Mouse (Mus musculus): ENCODE results near the gene Dpt. TPM values are rescaled to one million over a fixed set of nuclear protein-coding genes. Genes with fewer than 3 reads are reported as not detected.
"Not testable (repeated sequence)": the region's sequence is repeated elsewhere in the genome, so short reads cannot be mapped to it uniquely, and the experiment has no call there.

Gene Dpt
- 153 and 231 TPM in 2 replicates for polyA plus RNA-seq (2012; ENCODE audit: insufficient read depth, insufficient read length, missing spikeins)

GRCm38 (mm10) chr1:164796471-164796870, at the start of gene Dpt:
TSS of gene Dpt (plus strand) at chr1:164796644.
- peak within 1 kb of the TSS; percentile 90 for H3K27ac ChIP-seq (replicated peaks; ENCODE audit: low read depth, low read length)
- H3K4me3 ChIP-seq (ENCODE audit: insufficient read depth, low read depth, low read length): peak within 1 kb of the TSS; percentile 54
- H3K4me1 ChIP-seq (ENCODE audit: control insufficient read depth, insufficient read depth, insufficient read length, low read length): peaks cover 10% of the 10 kb centered on the region

GRCm38 (mm10) chr1:164753736-164754135, 42.7 kb upstream of the Dpt start:
- H3K27ac ChIP-seq (replicated peaks; ENCODE audit: low read depth, low read length): no peak overlapping the region
- H3K4me1 ChIP-seq (ENCODE audit: control insufficient read depth, insufficient read depth, insufficient read length, low read length): no peaks in the 10 kb centered on the region
- no peak overlapping the region for H3K4me3 ChIP-seq (ENCODE audit: insufficient read depth, low read depth, low read length)

- H3K4me3 ChIP-seq (ENCODE audit: insufficient read depth, low read depth, low read length): no peak overlapping the region
- no peak overlapping the region for H3K27ac ChIP-seq (replicated peaks; ENCODE audit: low read depth, low read length)
Observed at GRCm38 (mm10) chr1:164755671-164756070, 40.8 kb upstream of the Dpt start.

GRCm38 (mm10) chr1:164756951-164757350, 39.5 kb upstream of the Dpt start:
- H3K4me3 ChIP-seq (ENCODE audit: insufficient read depth, low read depth, low read length): no peak overlapping the region
- H3K27ac ChIP-seq (replicated peaks; ENCODE audit: low read depth, low read length): no peak overlapping the region
- no peaks in the 10 kb centered on the region for H3K4me1 ChIP-seq (ENCODE audit: control insufficient read depth, insufficient read depth, insufficient read length, low read length)

More at GRCm38 (mm10) chr1:164755671-164756070, 40.8 kb upstream of the Dpt start:
- no peaks in the 10 kb centered on the region for H3K4me1 ChIP-seq (ENCODE audit: control insufficient read depth, insufficient read depth, insufficient read length, low read length)

- Histone ChIP-seq H3K4me3 (ENCODE audit: insufficient read depth, low read depth, low read length) (no peak overlapping the region), H3K27ac (replicated peaks; ENCODE audit: low read depth, low read length) (no peak overlapping the region), H3K4me1 (ENCODE audit: control insufficient read depth, insufficient read depth, insufficient read length, low read length) (no peaks in the 10 kb centered on the region)
Observed at GRCm38 (mm10) chr1:164758401-164758800, 38.0 kb upstream of the Dpt start.

GRCm38 (mm10) chr1:164762276-164762675, 34.2 kb upstream of the Dpt start:
- Histone ChIP-seq H3K4me3 (ENCODE audit: insufficient read depth, low read depth, low read length) (no peak overlapping the region), H3K27ac (replicated peaks; ENCODE audit: low read depth, low read length) (no peak overlapping the region)

GRCm38 (mm10) chr1:164766646-164767045, 29.8 kb upstream of the Dpt start:
- peak overlapping the region; percentile 63 for H3K27ac ChIP-seq (replicated peaks; ENCODE audit: low read depth, low read length)

More at GRCm38 (mm10) chr1:164762276-164762675, 34.2 kb upstream of the Dpt start:
- H3K4me1 ChIP-seq (ENCODE audit: control insufficient read depth, insufficient read depth, insufficient read length, low read length): peaks cover 2% of the 10 kb centered on the region; the same call in 1 of the 2 replicates

GRCm38 (mm10) chr1:164770611-164771010, 25.8 kb upstream of the Dpt start:
- peaks cover 4% of the 10 kb centered on the region; the same call in 1 of the 2 replicates for H3K4me1 ChIP-seq (ENCODE audit: control insufficient read depth, insufficient read depth, insufficient read length, low read length)
- 0 out of 2 replicates have a peak overlapping the region, but pooled peaks have one; percentile 35 for H3K27ac ChIP-seq (replicated peaks; ENCODE audit: low read depth, low read length)
- H3K4me3 ChIP-seq (ENCODE audit: insufficient read depth, low read depth, low read length): no peak overlapping the region

More at GRCm38 (mm10) chr1:164766646-164767045, 29.8 kb upstream of the Dpt start:
- H3K4me1 ChIP-seq (ENCODE audit: control insufficient read depth, insufficient read depth, insufficient read length, low read length): peaks cover 4% of the 10 kb centered on the region; the same call in 1 of the 2 replicates
- no peak overlapping the region for H3K4me3 ChIP-seq (ENCODE audit: insufficient read depth, low read depth, low read length)

GRCm38 (mm10) chr1:164780851-164781510, 15.5 kb upstream of the Dpt start:
- Histone ChIP-seq H3K27ac (replicated peaks; ENCODE audit: low read depth, low read length) (no peak overlapping the region), H3K4me1 (ENCODE audit: control insufficient read depth, insufficient read depth, insufficient read length, low read length) (no peaks in the 10 kb centered on the region), H3K4me3 (ENCODE audit: insufficient read depth, low read depth, low read length) (no peak overlapping the region)

GRCm38 (mm10) chr1:164786165-164786564, 10.3 kb upstream of the Dpt start:
- H3K27ac ChIP-seq (replicated peaks; ENCODE audit: low read depth, low read length): no peak overlapping the region
- H3K4me3 ChIP-seq (ENCODE audit: insufficient read depth, low read depth, low read length): no peak overlapping the region
- no peaks in the 10 kb centered on the region for H3K4me1 ChIP-seq (ENCODE audit: control insufficient read depth, insufficient read depth, insufficient read length, low read length)

- Histone ChIP-seq H3K4me3 (ENCODE audit: insufficient read depth, low read depth, low read length) (no peak overlapping the region), H3K4me1 (ENCODE audit: control insufficient read depth, insufficient read depth, insufficient read length, low read length) (no peaks in the 10 kb centered on the region), H3K27ac (replicated peaks; ENCODE audit: low read depth, low read length) (no peak overlapping the region)
Observed at GRCm38 (mm10) chr1:164787771-164788170, 8.7 kb upstream of the Dpt start.

GRCm38 (mm10) chr1:164788292-164788691, 8.2 kb upstream of the Dpt start:
- H3K27ac ChIP-seq (replicated peaks; ENCODE audit: low read depth, low read length): no peak overlapping the region
- H3K4me3 ChIP-seq (ENCODE audit: insufficient read depth, low read depth, low read length): no peak overlapping the region
- no peaks in the 10 kb centered on the region for H3K4me1 ChIP-seq (ENCODE audit: control insufficient read depth, insufficient read depth, insufficient read length, low read length)

GRCm38 (mm10) chr1:164790296-164790695, 6.1 kb upstream of the Dpt start:
- not testable (repeated sequence) for H3K4me3 ChIP-seq (ENCODE audit: insufficient read depth, low read depth, low read length); H3K27ac ChIP-seq (replicated peaks; ENCODE audit: low read depth, low read length); H3K4me1 ChIP-seq (ENCODE audit: control insufficient read depth, insufficient read depth, insufficient read length, low read length)

GRCm38 (mm10) chr1:164793049-164793448, 3.4 kb upstream of the Dpt start:
- H3K4me3 ChIP-seq (ENCODE audit: insufficient read depth, low read depth, low read length): no peak overlapping the region
- H3K27ac ChIP-seq (replicated peaks; ENCODE audit: low read depth, low read length): no peak overlapping the region
- H3K4me1 ChIP-seq (ENCODE audit: control insufficient read depth, insufficient read depth, insufficient read length, low read length): peaks cover under 1% of the 10 kb centered on the region; the same call in 1 of the 2 replicates

- Histone ChIP-seq H3K27ac (replicated peaks; ENCODE audit: low read depth, low read length) (peak overlapping the region; percentile 90), H3K4me3 (ENCODE audit: insufficient read depth, low read depth, low read length) (peak overlapping the region; percentile 27), H3K4me1 (ENCODE audit: control insufficient read depth, insufficient read depth, insufficient read length, low read length) (peaks cover 10% of the 10 kb centered on the region)
Observed at GRCm38 (mm10) chr1:164797746-164798285, 1.4 kb downstream of the Dpt start.

GRCm38 (mm10) chr1:164798471-164798922, 2.1 kb downstream of the Dpt start:
- H3K27ac ChIP-seq (replicated peaks; ENCODE audit: low read depth, low read length): peak overlapping the region; percentile 90
- no peak overlapping the region for H3K4me3 ChIP-seq (ENCODE audit: insufficient read depth, low read depth, low read length)
- H3K4me1 ChIP-seq (ENCODE audit: control insufficient read depth, insufficient read depth, insufficient read length, low read length): peaks cover 10% of the 10 kb centered on the region
